ENCODE assay signal across 28 mouse cellular contexts in the genomic region with DNA sequence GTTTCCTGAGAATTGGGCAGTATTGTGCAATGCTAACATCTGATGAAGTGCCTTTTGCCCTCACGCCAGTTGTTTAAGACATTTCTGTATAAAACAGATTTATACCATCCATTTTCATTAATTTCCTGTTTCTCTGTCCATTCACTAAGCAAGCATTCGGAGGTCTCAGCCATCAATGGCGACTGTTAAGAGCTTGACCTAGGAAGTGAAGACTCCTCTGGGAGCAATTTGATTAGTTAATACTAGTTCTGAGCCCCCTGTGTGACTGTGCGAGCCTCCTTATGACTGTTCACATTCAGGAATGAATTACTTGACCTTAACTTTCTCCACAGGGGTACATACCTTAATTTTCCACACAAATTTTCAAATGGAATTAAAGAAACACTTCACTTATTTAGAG.
DNase-seq lines count a peak whose midpoint lies in the region; ATAC-seq and TF ChIP-seq lines count a peak whose summit lies in the region.
"Had no signal": no experiment of that assay in that cellular context is flagged by ENCODE, and none has a peak within 500 bp of the region (broad histone marks: within the 10 kb centered on the region; RNA-seq: fewer than 3 reads in every experiment).

No protein-coding gene starts in this region.

- no peak overlapping the region for H3K4me2 ChIP-seq in kidney, embryonic 16.5 days (replicated peaks; ENCODE audit: low read depth, low read length)
- no peak overlapping the region for H3K4me2 ChIP-seq in midbrain, embryonic 11.5 days
- H3K4me2 ChIP-seq in midbrain, embryonic 13.5 days (replicated peaks) = no peak overlapping the region
- H3K4me2 ChIP-seq: embryonic facial prominence, embryonic 13.5 days; forebrain, embryonic 12.5 days; forebrain, embryonic 15.5 days; heart, embryonic 13.5 days; hindbrain, embryonic 12.5 days; hindbrain, embryonic 15.5 days had no signal

- H3K27ac ChIP-seq in kidney, adult 2 months (ENCODE audit: insufficient read depth, low read depth, low read length) = no peak overlapping the region
- no peak overlapping the region for H3K27ac ChIP-seq in kidney, embryonic 16.5 days (ENCODE audit: low read length)
- H3K27ac ChIP-seq in midbrain, embryonic 11.5 days (ENCODE audit: low read depth, low read length) = no peak overlapping the region
- H3K27ac ChIP-seq in midbrain, embryonic 13.5 days = no peak overlapping the region
- H3K27ac ChIP-seq: embryonic facial prominence, embryonic 10.5 days; embryonic facial prominence, embryonic 13.5 days; forebrain, embryonic 12.5 days; forebrain, embryonic 15.5 days; heart, adult 2 months; heart, embryonic 10.5 days; heart, embryonic 13.5 days; hindbrain, embryonic 12.5 days; hindbrain, embryonic 15.5 days had no signal

- no peaks in the 10 kb centered on the region for H3K4me1 ChIP-seq in kidney, adult 2 months (ENCODE audit: control insufficient read depth, insufficient read depth, low read length)
- H3K4me1 ChIP-seq in kidney, embryonic 16.5 days (ENCODE audit: insufficient read depth, low read length) = no peaks in the 10 kb centered on the region
- H3K4me1 ChIP-seq in midbrain, embryonic 11.5 days (ENCODE audit: control insufficient read depth, insufficient read depth, low read length) = no peaks in the 10 kb centered on the region
- no peaks in the 10 kb centered on the region for H3K4me1 ChIP-seq in midbrain, embryonic 13.5 days (replicated peaks)
- H3K4me1 ChIP-seq: embryonic facial prominence, embryonic 10.5 days; embryonic facial prominence, embryonic 13.5 days; forebrain, embryonic 12.5 days; forebrain, embryonic 15.5 days; heart, embryonic 10.5 days; heart, embryonic 13.5 days; hindbrain, embryonic 12.5 days; hindbrain, embryonic 15.5 days had no signal

- peak; percentile 65; the same call in 1 of the 2 replicates for ATAC-seq in kidney, embryonic 16.5 days (ENCODE audit: low FRiP score, low TSS enrichment)
- no peak for ATAC-seq in midbrain, embryonic 11.5 days (ENCODE audit: low FRiP score)
- no peak for ATAC-seq in midbrain, embryonic 13.5 days
- no peak for ATAC-seq in monocyte, adult 5-6 weeks (replicated peaks; ENCODE audit: insufficient number of reproducible peaks, low FRiP score, low TSS enrichment, poor library complexity, severe bottlenecking)
- ATAC-seq: forebrain, embryonic 15.5 days; Patski had no signal

- H3K36me3 ChIP-seq in kidney, adult 2 months (ENCODE audit: control insufficient read depth, insufficient read depth, low read length) = no peaks in the 10 kb centered on the region
- no peaks in the 10 kb centered on the region for H3K36me3 ChIP-seq in kidney, embryonic 16.5 days (ENCODE audit: insufficient read depth, low read length)
- no peaks in the 10 kb centered on the region for H3K36me3 ChIP-seq in midbrain, embryonic 11.5 days (ENCODE audit: control insufficient read depth, insufficient read depth, low read length)
- no peaks in the 10 kb centered on the region for H3K36me3 ChIP-seq in midbrain, embryonic 13.5 days
- H3K36me3 ChIP-seq: embryonic facial prominence, embryonic 10.5 days; embryonic facial prominence, embryonic 13.5 days; forebrain, embryonic 12.5 days; forebrain, embryonic 15.5 days; G1E; heart, embryonic 10.5 days; heart, embryonic 13.5 days; hindbrain, embryonic 12.5 days; hindbrain, embryonic 15.5 days had no signal

- H3K9me3 ChIP-seq in kidney, embryonic 16.5 days (ENCODE audit: low read length) = no peaks in the 10 kb centered on the region
- no peaks in the 10 kb centered on the region for H3K9me3 ChIP-seq in midbrain, embryonic 11.5 days (ENCODE audit: control insufficient read depth, low read length)
- H3K9me3 ChIP-seq in midbrain, embryonic 13.5 days = no peaks in the 10 kb centered on the region
- H3K9me3 ChIP-seq: embryonic facial prominence, embryonic 10.5 days; embryonic facial prominence, embryonic 13.5 days; forebrain, embryonic 12.5 days; forebrain, embryonic 15.5 days; G1E; heart, embryonic 10.5 days; heart, embryonic 13.5 days; hindbrain, embryonic 12.5 days; hindbrain, embryonic 15.5 days had no signal

- WGBS in kidney, adult 2 months = 69% methylated on average over 4 of the region's 4 CpGs
- WGBS in kidney, embryonic 16.5 days = 51% methylated on average over 4 of the region's 4 CpGs
- WGBS in midbrain, embryonic 11.5 days = 81% methylated on average over 4 of the region's 4 CpGs
- 79% methylated on average over 4 of the region's 4 CpGs for WGBS in midbrain, embryonic 13.5 days

- no peak overlapping the region for H3K4me3 ChIP-seq in kidney, adult 2 months (ENCODE audit: insufficient read depth, low read depth, low read length)
- H3K4me3 ChIP-seq in kidney, embryonic 16.5 days (ENCODE audit: low read length) = no peak overlapping the region
- H3K4me3 ChIP-seq in midbrain, embryonic 11.5 days (ENCODE audit: low read depth, low read length) = no peak overlapping the region
- no peak overlapping the region for H3K4me3 ChIP-seq in midbrain, embryonic 13.5 days (replicated peaks)
- H3K4me3 ChIP-seq: embryonic facial prominence, embryonic 10.5 days; embryonic facial prominence, embryonic 13.5 days; erythroblast, embryonic 14.5 days; forebrain, embryonic 12.5 days; forebrain, embryonic 15.5 days; heart, adult 2 months; heart, embryonic 10.5 days; heart, embryonic 13.5 days; hindbrain, embryonic 12.5 days; hindbrain, embryonic 15.5 days had no signal

- no peaks in the 10 kb centered on the region for H3K27me3 ChIP-seq in kidney, adult 2 months (replicated peaks; ENCODE audit: control insufficient read depth, insufficient read depth, low read length)
- no peaks in the 10 kb centered on the region for H3K27me3 ChIP-seq in kidney, embryonic 16.5 days (ENCODE audit: insufficient read depth, low read length)
- H3K27me3 ChIP-seq in midbrain, embryonic 11.5 days (ENCODE audit: control insufficient read depth, insufficient read depth, low read length) = no peaks in the 10 kb centered on the region
- no peaks in the 10 kb centered on the region for H3K27me3 ChIP-seq in midbrain, embryonic 13.5 days
- H3K27me3 ChIP-seq: CH12.LX; embryonic facial prominence, embryonic 13.5 days; forebrain, embryonic 12.5 days; forebrain, embryonic 15.5 days; heart, embryonic 13.5 days; hindbrain, embryonic 12.5 days; hindbrain, embryonic 15.5 days; Patski had no signal

- no peak for TF ChIP-seq POLR2A in kidney, adult 2 months (IDR thresholded peaks at IDR 0.05; ENCODE audit: low read depth, low read length)

- H3K9ac ChIP-seq in kidney, embryonic 16.5 days (replicated peaks; ENCODE audit: low read length) = no peak overlapping the region
- no peak overlapping the region for H3K9ac ChIP-seq in midbrain, embryonic 11.5 days (ENCODE audit: low read length)
- H3K9ac ChIP-seq in midbrain, embryonic 13.5 days (replicated peaks) = no peak overlapping the region
- H3K9ac ChIP-seq: embryonic facial prominence, embryonic 13.5 days; forebrain, embryonic 12.5 days; forebrain, embryonic 15.5 days; heart, embryonic 13.5 days; hindbrain, embryonic 12.5 days; hindbrain, embryonic 15.5 days had no signal

- TF ChIP-seq CTCF in kidney, adult 2 months (conservative IDR thresholded peaks at IDR 0.05; ENCODE audit: insufficient read depth, insufficient read length, low read depth, low read length) = no peak

- peak; percentile 5 for DNase-seq in kidney, adult 2 months
- no peak for DNase-seq in kidney, postnatal 4 days
- no peak for DNase-seq in kidney, adult 9 months
- DNase-seq in midbrain, embryonic 11.5 days (ENCODE audit: low spot score, missing footprints) = peak; percentile 17
- DNase-seq: adrenal gland, postnatal 10 days; adrenal gland, postnatal 36 days; B cell, adult 2 months; cerebellum, adult 18-20 months; cerebellum, adult 9-10 months; cerebellum, postnatal 14 days; gastrocnemius, postnatal 10 days; gastrocnemius, postnatal 36 days; heart, adult 2 months had no signal

Comparison
In these comparisons a context has a peak if more than half of its experiments do, and no peak if none do; other contexts are left out.
1. DNase-seq: peak in kidney, adult 2 months (single experiment) and midbrain, embryonic 11.5 days (single experiment); none in kidney, postnatal 4 days (0 of 2) and kidney, adult 9 months (single experiment).